Mouse (Mus musculus) embryo, embryonic 10 days (tissue): ENCODE measurements at regions not wholly inside any gene's neighbourhood (a gene's known extent, or its start where the extent isn't known, plus 50 kb on each side); places are given as distances from the start of the nearest gene placed in this dataset.
"Not testable (repeated sequence)": the region's sequence is repeated elsewhere in the genome, so short reads cannot be mapped to it uniquely, and the experiment has no call there.

Source experiments
- DNase-seq: peaks from one replicate; pipeline ENCODE4 v3.0.0-alpha.2; 2015; ENCODE audit warnings: low spot score

GRCm38 (mm10) chr16:93342701-93343100 is 261.2 kb downstream of the Setd4 start:
- DNase-seq: no peak

GRCm38 (mm10) chr16:93341791-93342190 is 262.1 kb downstream of the Setd4 start:
- no peak for DNase-seq

- DNase-seq: no peak
These were observed 265.1 kb downstream of the Setd4 start for GRCm38 (mm10) chr16:93338806-93339205.

- DNase-seq: no peak
These were observed 268.3 kb downstream of the Setd4 start for GRCm38 (mm10) chr16:93335322-93336111.

- DNase-seq: no peak
These were observed 270.2 kb downstream of the Setd4 start for GRCm38 (mm10) chr16:93333654-93334053.

DNA sequence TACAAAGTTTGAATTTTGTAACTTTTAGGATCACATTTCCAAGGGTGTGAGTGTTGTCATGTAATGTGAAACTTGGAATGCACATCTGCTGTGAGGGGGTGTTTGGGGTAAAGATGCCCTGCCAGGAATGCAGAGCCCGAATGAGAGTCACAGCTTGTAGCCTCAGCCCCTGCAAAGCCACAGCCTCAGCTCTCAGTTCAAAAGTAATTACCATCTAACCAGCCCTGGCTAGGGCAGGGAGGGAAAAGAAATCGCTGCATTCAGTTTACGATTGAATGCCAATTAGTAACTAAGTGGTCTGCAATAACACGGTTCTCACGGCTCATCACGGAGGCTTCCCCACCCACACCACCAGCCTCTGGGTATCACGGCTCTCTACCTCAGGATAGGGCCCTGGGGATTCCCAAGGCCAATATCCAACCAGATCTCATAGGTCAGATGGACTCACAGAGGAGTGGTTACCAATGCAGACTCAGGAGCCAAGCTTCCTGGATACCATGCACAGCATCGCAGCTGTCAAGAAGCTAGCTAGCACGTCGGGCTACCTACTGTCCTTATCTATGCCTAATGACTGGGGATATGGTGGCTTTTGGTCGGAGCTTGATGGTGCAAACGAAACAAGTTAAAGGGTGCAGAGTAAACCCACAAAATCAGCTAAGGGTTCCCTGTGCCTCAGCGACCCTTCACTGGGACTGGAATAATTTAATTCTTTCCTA is 275.0 kb downstream of the Setd4 start:
- peak; percentile 41 for DNase-seq

- DNase-seq: no peak
These were observed 279.0 kb downstream of the Setd4 start for GRCm38 (mm10) chr16:93324911-93325310.

DNA sequence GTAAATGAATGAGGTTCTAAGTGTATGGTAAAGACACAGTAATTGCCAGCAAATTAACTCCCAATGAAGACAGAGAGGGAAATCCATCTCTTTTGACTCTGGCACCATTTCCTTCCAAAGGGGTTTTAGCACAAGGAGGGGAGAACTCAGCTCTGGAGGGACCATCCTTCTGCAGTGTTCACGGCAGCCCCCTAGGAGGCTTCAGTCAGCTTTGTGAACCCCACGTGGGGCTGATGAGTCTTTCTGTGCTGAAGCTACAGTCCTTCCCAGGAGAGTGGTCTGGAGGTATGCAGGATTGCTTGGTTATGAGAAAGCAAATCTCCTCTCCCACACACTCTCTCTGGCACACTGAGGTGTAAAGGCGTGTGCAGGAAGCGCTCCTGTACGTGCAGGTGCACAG is 280.7 kb downstream of the Setd4 start:
- no peak for DNase-seq

DNA sequence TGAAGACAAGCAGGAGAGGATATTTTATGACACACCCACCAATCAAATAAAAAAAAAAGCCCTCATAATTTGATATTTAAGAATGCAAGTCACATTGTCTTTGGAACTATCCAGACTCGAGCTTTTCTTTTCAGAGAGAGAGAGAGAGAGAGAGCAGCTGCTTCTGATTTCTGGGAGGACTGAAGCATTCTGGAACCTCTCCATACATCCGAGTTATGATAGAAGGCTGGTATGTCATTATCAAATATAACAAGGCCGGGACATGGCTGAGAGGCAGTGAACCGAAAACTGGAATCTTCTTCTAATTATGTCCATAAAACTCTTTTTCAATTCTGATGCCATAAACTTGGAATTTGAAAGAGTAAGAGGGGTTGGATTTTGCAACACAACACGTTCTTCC is 284.3 kb downstream of the Setd4 start:
- no peak for DNase-seq

DNA sequence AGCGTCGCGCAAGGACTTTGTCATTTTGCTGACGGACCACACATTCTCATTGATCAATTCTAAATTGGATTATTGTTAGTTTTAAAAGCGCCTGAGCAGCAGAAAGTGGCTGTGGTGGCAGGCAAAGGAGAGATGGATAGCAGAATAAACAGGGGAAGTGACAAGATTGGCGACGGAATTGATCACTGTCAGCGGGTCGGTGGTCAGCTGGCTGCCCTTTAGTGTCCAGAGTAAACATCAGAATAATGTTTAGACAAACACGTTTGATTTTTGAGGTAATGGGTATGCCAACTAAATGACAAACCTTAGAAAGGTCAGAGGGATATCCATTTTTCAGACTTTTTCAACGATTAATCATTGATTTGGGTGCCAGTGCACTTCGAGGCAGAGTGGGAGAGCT is 292.2 kb downstream of the Setd4 start:
- no peak for DNase-seq

GRCm38 (mm10) chr16:93308666-93309360 is 295.1 kb downstream of the Setd4 start:
- no peak for DNase-seq

GRCm38 (mm10) chr16:93306951-93307350 is 296.9 kb downstream of the Setd4 start:
- no peak for DNase-seq

DNA sequence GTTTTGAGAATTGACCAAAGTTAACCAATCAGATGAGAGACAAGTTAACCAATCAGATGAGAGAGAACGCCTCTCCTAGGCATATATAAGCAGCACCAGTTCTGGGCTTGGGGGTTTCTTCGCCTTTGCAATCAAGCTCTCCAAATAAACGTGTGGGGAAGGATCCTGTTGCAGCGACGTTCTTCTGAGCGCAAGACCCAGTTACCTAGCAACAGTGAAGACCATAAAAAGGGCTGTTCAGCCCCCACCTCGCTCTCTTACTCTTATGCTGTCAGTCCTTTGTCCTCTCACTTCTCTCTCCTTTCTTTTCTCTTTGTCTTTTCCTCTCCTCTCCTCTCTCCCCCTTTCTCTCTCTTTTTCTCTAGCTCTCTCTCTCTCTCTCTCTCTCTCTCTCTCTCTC is 297.7 kb downstream of the Setd4 start:
- not testable (repeated sequence) for DNase-seq

- DNase-seq: peak; percentile 32
These were observed 309.4 kb downstream of the Setd4 start for GRCm38 (mm10) chr16:93294430-93294829.

DNA sequence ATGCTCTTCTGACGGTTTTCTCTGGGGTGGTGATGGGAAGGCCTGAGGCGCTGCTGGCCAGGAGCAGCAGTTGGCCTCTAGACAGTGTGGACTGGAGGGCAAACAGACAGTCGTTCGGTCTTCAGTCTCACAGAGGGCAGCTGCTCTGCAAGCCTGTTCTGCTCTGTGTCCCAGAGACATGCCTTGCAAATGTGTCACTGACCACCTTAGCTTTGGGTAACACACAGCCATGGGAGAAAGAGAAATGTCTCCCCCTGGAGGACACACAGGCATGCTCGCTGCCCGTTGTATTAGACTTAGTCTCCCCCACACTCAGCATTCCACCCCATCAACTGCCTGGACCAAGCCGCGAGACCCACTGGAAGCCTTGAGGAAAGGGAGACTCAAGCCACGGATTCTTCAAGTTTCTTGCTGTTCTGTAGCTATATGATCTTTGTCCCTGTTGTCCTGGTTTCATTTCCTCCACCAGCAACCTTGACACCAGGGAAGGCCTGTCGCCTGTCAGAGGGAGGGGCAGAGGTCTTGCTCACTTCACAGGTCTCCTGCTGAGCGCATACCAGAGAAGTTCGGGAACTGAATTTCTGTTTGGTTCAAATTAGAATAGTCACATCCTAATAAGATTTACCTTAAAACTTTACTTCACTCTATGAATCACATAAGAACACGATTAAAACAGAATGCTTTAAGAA is 310.8 kb downstream of the Setd4 start:
- peak; percentile 92 for DNase-seq

DNA sequence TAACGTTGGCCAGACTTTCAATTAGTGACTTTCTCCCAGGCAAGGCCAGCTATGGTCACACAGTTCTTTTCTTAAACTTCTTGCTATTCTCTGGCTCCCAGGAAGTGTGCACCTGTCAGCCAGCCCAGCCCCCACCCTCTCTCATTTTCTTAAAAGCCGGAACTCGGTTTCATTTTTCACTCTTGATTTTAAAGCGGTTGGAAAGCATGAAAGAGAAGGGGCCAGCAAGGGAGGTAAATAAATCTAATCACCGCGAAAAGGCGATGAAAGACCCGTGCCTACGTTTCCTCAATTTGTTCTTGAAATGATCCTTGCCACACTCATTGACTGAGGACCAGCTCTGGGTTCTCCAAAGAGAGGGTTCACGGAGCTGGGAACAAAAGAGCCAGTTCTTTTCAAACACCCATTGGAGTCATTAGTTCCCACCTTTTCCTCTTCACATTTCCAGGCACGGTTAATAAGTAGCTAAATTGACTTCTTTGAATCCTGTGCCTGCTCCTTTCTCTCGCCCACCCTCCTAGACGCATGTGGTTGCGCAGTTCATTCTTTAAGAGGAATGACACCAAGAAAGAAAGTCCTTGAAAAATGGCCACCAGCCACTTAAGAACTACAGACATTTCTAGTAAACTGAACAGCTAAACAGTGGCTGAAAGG is 311.6 kb downstream of the Setd4 start:
- peak; percentile 29 for DNase-seq

DNA sequence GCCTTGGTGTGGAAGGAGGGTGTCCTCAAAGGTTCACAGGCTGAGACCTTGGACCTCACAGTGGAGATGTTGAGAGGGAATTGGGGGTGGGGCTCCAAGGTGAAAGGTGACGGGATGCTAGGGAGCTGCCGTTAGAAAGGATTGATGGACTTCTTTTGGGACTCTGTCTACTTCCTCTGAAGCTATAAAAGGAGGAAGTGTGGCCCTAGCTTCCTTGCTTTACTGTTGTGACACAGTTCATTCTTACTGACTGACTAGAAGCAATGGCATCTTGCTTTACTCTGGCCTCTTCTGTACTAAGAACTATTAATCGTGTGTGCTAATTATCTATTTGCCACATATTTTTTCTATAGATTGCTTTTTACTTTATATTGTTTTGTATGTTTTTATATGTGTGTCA is 315.8 kb downstream of the Setd4 start:
- no peak for DNase-seq

DNA sequence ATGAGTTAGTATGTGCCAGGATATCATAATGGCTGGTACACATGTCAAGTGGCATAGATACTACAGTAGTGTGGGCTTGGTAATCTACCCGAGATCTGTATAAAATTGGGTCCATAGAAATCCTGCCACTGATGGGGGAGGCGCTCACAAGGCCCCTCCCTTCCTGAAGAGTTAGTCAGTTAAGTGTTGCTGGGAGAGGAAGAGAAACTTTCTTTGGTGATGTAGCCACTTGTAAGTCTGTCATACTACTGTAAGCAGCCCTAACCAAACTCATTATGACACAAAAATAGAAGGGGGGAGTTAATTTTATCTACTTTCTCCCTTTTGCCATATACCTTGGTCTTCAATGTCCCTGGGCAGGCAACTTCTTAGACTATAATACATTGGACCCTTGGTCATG is 316.3 kb downstream of the Setd4 start:
- no peak for DNase-seq

DNA sequence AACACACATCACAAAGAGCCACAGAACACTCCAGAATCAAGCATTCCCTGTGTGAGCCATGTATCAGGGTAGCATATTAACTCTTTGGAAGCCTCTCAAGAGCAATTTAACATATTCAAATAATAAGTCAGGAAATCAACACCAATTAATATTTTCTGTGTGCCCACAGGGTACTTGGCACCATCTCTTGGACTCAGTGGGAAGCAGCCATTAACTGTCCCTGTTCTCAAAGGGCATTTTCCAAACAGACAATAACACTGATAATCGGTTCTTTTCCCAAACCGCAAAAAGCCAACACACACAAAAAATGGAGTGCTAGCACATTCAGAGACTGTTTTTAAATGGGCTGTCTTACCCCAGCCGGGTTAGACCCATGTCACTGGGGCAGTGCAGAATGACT is 317.0 kb downstream of the Setd4 start:
- no peak for DNase-seq

DNA sequence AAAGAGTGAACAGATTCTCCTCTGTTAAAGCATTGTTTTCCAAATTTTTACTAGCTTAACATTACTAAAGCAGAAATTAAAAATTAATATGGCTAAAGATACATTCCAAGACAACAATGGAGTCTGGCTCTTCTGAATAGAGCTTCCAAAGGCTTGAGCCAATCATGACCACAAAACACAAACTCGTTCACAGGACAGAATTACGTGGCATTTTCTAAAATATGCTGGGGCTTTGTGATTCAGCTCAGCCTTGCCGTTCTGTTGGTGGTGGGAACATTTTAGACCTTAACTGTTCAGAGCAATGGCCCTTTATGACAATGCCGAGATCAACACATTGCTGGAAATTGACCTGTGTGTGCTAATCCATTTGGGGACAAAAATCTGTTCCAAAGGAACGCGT is 318.7 kb downstream of the Setd4 start:
- no peak for DNase-seq

GRCm38 (mm10) chr16:93281715-93282114 is 322.1 kb downstream of the Setd4 start:
- DNase-seq: no peak

DNA sequence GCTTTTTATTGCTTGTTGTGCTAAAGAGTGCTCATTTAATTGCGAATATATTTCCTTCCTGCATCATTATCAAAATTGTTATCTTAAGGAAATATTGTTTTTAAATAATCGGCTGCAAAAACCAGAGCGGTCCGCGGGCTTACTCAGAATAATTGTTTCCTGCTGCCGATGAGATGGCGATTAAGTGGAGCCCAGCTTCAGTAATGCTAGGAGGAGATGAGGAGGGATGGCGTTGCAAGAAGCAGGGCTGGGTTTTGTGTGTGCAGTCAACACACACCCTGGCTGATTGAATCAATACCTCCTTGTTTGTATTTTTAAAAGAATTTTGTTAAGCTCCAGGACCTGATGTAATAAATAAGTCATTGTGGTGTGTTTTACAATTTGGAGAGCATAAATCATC is 331.2 kb downstream of the Setd4 start:
- DNase-seq: no peak
